Mouse (Mus musculus): ENCODE data around the gene Cfap157.

- peak; percentile 72 for TF ChIP-seq CTCF (IDR thresholded peaks at IDR 0.05)
- no peak for TF ChIP-seq EP300 (IDR thresholded peaks at IDR 0.05; ENCODE audit: insufficient read depth, low read depth, low read length)
- TF ChIP-seq POLR2A (IDR thresholded peaks at IDR 0.05; ENCODE audit: insufficient read depth, low read depth, low read length): no peak
Observed at GRCm38 (mm10) chr2:32787176-32787575, 2.9 kb upstream of the Cfap157 start.

Measured in heart, adult 2 months (tissue).